Mouse (Mus musculus) lung, adult 2 months (tissue): Measurements from ENCODE around the gene Acoxl. TPM values are rescaled to one million over a fixed set of nuclear protein-coding genes. Genes with fewer than 3 reads are reported as not detected.
A peak's percentile ranks its signal among the peaks of the same experiment; 100 is the strongest.

Experiments used
- DNase-seq: peaks from one replicate; pipeline ENCODE4 v3.0.0; 2022
- H3K4me1 ChIP-seq: fragments of 200-500 bp; 2 replicates; pipeline ENCODE4 v1.6.1; 2011; ENCODE audit warnings: low read length; ENCODE audit not compliant: control insufficient read depth, insufficient read depth
- H3K4me3 ChIP-seq: fragments of 200-500 bp; replicated peaks from 2 replicates; pipeline ENCODE3; 2011; ENCODE audit warnings: low read depth, mild to moderate bottlenecking, control low read depth, low read length; ENCODE audit errors: extremely low read depth
- CTCF ChIP-seq: fragments of 200-500 bp; IDR thresholded peaks from 2 replicates; pipeline ENCODE4 v1.5.1; 2011; ENCODE audit warnings: mild to moderate bottlenecking, low read length, control low read depth; ENCODE audit not compliant: insufficient read depth
- POLR2A ChIP-seq: fragments of 200-500 bp; IDR thresholded peaks from 2 replicates; pipeline ENCODE4 v1.6.1; 2011; ENCODE audit warnings: low read depth, mild to moderate bottlenecking, control low read depth, low read length, borderline replicate concordance; ENCODE audit errors: extremely low read depth
- WGBS: fragments of 180-500 bp; shearing (Covaris S2); methylation state at CpG from one replicate; pipeline ENCODE4 v1.1.7; 2018; 5-methylcytosine and 5-hydroxymethylcytosine counted together
- polyA plus RNA-seq: library from polyadenylated mRNA; depleted of rRNA; stranded (reverse); fragments of >200 nt; gene quantifications from 2 replicates; pipeline ENCODE4 v1.2.3, GENCODE M21; 2012

Gene Acoxl
- polyA plus RNA-seq, 1 experiment = 52.4 TPM

DNA sequence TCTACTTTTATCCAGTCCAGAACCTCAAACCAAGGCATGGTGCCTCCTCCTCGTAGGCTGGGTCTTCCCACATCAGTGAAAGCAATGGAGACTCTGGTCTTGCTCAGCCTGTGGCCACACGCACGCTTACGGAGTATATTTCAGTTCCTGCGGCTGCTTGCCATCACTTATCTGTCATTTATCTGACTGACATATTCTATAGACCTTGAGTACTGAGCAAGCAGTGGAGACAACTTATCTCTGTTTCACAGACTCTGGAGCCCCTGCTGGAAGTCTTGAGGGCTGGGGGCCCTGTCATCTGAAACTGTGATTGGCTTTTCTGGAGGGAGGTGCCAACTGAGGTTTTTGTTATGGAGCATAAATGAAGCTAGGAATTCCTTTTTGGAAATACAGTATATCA lies 75.4 kb downstream of the Acoxl start:
- Histone ChIP-seq H3K4me3 (no peak overlapping the region), H3K4me1 (peaks cover 5% of the 10 kb centered on the region; the same call in 1 of the 2 replicates)
- TF ChIP-seq CTCF (no peak), POLR2A (no peak)
- DNase-seq = no peak
- WGBS = 80% methylated on average over 5 of the region's 5 CpGs

DNA sequence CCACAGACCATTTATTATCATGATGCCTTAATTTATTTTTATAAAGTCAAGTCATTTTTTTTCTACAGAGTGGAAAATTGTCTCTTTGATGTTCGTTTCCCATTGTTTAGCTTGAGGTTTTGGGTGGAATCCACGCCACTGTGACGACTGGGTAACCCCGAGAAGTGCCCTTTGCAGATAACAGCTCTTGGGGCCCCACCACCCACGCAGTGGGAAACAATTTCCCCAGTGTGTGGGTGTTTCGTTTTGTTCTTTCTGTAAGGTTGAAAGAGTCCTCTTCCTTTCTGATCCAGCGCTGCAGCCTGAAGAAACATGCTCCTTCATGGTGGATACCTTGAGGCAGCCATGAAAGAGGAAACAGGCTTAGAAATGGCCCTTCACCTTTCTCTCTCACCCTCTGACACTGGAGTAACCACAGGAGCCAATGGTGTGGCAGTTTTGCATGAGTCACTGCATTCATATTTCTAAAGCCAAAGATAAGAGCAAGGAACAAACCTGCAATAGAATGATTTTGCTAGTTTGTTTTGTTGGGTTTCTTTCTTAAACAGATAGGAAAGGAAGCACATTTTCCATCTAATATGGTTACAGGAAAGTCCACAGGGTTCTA lies 78.2 kb downstream of the Acoxl start:
- TF ChIP-seq POLR2A (no peak), CTCF (no peak)
- H3K4me1 ChIP-seq = peaks cover 5% of the 10 kb centered on the region
- no peak overlapping the region for H3K4me3 ChIP-seq
- no peak for DNase-seq
- WGBS = 37% methylated on average over 7 of the region's 7 CpGs

DNA sequence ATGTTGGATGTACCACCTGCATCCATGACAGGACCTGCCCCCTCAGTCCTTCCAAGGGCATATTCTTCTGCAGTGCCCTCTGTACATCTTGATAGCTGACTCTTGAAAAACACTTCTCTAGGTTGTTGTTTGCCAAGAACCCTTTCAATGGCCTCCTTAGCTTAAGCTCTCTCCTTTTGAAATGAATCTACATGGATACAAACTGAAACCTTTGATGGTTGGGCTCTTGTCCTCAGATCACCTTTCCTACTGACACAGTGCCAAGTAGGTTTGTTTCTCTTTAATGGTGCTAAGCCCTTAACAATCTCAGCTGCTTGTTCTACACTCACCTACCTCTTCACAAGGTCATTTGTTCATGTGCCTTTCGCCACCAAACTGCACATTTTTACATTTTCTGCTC lies 81.1 kb downstream of the Acoxl start:
- no peak overlapping the region for H3K4me3 ChIP-seq
- peak; percentile 20 for DNase-seq
- 76% methylated on average over 1 of the region's 1 CpGs for WGBS
- TF ChIP-seq CTCF = no peak
- no peak for TF ChIP-seq POLR2A
- H3K4me1 ChIP-seq = peaks cover 5% of the 10 kb centered on the region

DNA sequence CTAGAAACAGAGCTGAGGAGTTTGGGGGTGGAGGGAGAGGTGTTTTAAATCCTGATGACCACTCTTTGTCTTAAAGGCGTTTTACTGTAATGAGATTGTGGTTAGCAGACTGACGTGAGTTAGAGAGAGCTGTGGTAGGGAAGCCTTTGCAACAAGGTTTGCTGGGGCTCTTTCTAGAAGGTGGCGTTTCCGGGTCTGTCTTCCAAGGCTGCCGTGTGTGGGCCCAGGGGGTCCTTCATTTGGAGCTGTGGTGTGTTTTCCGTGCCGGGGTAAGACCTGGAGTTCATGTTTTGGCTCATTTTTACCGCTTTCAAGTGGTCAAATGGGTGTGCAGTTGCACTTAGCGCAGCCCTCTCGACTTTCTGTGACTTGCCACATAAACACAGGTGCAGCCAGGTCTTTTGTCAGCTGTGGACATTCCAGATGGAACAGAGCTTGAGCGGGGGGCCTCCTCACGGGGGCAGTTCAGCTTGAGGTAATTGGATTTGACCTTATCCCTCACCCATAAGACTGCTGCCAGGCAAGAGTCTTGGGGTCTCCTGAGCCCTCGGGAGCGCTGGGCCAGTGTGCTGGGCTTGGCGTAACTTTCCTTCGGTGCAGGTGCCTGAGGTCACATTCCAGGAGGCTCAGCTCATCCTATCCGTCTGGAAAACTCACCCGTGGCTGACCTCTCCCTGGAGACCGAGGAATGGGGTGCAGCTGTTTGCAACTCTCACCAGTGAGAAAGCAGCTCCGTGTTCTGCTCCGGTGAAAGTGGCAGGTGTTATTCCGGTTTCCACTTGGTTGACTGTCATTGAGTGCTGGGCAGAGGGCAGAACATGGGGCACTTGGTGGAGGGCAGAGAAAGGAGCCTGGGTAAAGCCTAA lies 83.6 kb downstream of the Acoxl start:
- DNase-seq = peak; percentile 13
- WGBS = 42% methylated on average over 22 of the region's 22 CpGs
- H3K4me1 ChIP-seq = peaks cover 5% of the 10 kb centered on the region

DNA sequence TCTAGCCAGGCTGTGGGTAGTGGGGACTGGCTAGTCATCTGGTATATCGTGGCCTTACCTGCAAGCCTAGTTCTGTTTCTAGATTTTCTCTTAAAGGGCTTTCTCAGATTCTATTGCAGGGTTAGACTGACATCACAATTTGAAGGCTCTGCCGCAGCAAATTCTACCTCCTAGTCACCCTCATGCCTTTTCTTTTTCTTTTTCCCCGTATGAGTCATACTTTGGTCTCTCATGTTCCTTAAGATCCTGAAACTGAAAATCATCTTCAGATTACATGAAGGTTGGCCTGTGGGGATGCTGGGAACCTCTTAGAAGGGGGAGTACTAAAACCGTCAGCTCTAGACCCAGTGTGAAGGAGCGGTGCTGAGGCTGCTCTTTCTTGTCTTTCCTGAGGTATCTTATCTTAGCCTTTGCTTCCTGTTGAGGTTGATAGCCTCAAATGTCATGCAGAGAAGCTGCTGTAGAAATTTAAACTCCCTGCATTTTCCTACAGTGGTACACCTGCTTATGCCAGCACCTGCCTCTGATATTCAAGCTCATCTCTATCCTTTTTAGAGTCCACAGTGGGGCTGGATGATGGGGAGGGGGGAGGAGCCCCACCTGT lies 84.5 kb downstream of the Acoxl start:
- no peak for DNase-seq
- Histone ChIP-seq H3K4me3 (no peak overlapping the region), H3K4me1 (peaks cover under 1% of the 10 kb centered on the region)
- WGBS = 62% methylated on average over 5 of the region's 5 CpGs
- TF ChIP-seq POLR2A = no peak
- TF ChIP-seq CTCF = no peak

More for the DNA sequence above, 83.6 kb downstream of the Acoxl start:
- TF ChIP-seq CTCF (no peak), POLR2A (no peak)
- H3K4me3 ChIP-seq = no peak overlapping the region

DNA sequence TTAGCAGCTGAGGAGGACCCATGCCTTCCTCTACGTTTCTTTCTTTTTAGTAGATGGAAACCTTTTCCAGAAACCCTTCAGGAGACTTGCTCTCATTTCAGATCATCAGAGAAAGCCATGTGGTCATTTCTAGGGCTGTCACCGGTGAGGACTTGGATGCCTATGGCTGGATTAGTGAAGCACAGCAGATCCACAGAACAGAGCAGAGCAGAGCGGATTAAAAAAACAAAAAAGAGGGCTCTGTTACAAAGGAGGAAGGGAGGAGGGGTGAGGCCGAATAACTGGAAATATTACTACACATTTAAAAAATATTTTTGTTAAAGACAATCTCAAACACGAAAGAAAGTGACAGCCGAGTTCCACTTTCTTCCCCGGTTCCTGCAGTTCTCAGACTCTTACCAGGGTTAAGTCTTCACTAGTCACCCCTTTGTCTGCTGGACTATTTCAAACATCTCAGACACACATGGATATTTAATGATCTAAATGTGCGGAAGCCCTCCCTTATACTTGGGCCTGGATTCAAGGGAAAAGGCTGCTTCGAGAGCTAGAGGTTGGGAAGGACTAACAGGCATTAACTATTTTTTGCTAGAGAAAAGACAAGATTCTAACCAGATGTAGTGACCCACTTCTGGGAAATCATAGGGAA lies 88.1 kb downstream of the Acoxl start:
- DNase-seq = no peak
- WGBS = 73% methylated on average over 9 of the region's 9 CpGs
- no peak for TF ChIP-seq POLR2A
- no peak for TF ChIP-seq CTCF
- no peaks in the 10 kb centered on the region for H3K4me1 ChIP-seq
- H3K4me3 ChIP-seq = no peak overlapping the region

DNA sequence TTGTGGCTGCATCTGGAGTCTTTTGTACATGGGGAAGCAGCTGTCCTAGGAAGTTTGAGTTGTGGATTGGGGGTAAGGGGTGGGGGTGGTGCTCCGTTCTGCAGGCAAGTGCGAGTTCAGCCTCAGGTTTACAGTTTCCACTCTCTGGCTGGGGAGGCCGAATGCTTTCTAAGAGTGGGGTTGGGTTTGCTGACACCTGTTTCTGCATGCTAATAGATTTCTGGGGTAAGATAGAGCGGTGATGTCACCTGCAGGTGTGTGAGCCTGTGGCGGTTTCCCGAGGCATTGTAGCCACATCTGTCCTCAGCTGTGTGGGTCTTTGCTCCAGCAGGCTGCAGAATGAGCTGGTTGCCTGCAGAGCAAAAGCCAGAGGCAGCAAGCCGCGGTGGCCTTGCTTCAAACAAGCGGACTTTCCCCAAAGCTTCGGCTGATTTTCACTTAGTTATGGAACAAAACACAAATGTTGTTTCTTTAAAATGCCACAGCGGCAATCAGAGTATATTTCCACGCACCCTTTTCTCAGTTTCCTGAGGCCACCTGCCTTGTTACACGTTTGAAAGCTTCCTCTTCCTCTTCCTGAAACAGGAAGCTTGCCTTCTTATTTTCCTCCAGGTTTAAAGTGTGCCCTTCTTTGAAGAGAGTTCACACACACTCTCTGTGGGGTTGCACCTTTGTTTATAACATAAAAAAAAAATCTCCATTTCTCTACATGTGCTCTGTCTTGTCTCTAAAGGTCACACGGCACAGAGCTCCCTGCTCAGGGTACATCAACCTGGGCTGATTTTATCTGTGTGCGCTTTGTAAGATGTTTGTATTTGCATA lies 89.0 kb downstream of the Acoxl start:
- WGBS = 42% methylated on average over 15 of the region's 15 CpGs
- no peak for DNase-seq
- Histone ChIP-seq H3K4me1 (no peaks in the 10 kb centered on the region), H3K4me3 (no peak overlapping the region)
- TF ChIP-seq POLR2A (no peak), CTCF (no peak)

DNA sequence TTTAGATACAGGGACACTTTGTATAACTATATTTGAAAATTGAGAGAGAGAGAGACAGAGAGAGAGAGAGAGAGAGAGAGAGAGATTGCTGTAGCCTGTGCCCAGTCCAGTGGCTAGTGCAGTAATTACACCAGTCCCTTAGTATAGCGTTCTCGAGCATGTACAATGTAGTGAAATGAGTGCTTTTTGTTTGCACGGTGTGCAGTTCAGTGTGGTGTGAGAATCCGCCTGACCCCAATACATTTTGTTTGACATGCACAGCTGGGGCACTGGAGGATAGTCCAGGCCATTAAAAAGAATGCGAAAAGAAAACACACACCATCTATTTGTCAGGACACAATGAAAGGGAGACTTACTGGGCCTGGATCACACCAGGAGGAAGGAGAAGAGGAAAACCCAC lies 89.6 kb downstream of the Acoxl start:
- H3K4me3 ChIP-seq = no peak overlapping the region

DNA sequence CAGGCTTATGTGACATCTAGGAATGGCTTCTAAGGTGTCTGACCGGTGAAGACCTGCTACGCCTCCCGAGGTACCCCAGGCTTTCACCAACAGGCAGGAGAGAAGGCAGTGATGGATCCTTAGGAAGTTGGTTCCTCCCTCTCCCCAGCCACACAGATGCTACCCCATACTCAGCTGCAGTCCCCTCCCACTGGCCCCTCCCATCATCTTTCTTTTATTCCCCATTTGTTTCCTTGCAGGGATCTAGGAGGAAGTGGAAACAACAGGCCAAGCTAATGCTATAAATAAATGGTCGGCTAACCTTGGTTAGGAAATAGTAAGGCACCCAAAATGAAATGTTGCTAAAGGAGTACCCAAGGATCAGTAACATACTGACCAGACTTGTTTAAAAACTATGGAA lies 90.2 kb downstream of the Acoxl start:
- TF ChIP-seq CTCF = no peak
- TF ChIP-seq POLR2A = no peak
- DNase-seq = no peak
- H3K4me3 ChIP-seq = no peak overlapping the region
- WGBS = 64% methylated on average over 4 of the region's 4 CpGs
- H3K4me1 ChIP-seq = no peaks in the 10 kb centered on the region

More for the DNA sequence above, 89.6 kb downstream of the Acoxl start:
- H3K4me1 ChIP-seq = no peaks in the 10 kb centered on the region
- TF ChIP-seq CTCF (no peak), POLR2A (no peak)
- DNase-seq = no peak
- 57% methylated on average over 5 of the region's 5 CpGs for WGBS
